Mouse (Mus musculus) frontal cortex, postnatal 10 days (tissue): ENCODE results near the gene Tgm6.
A peak's percentile ranks its signal among the peaks of the same experiment; 100 is the strongest.

Experiments used
- DNase-seq, 2 experiments: peaks; one replicate each; pipeline ENCODE4 v3.0.0; 2022; ENCODE audit warnings: low spot score in 2 of 2, mixed read lengths in 1 of 2

Gene Tgm6

GRCm38 (mm10) chr2:130178381-130178705, 66.1 kb downstream of the Tgm6 start:
- DNase-seq = no peak

GRCm38 (mm10) chr2:130178706-130179506, 66.7 kb downstream of the Tgm6 start, which contains the start of gene Snrpb:
TSS of gene Snrpb (minus strand) at chr2:130179403.
- DNase-seq = peak; percentile 81 to 87

GRCm38 (mm10) chr2:130179507-130180019, 67.3 kb downstream of the Tgm6 start:
- DNase-seq = no peak

- DNase-seq = no peak
Observed at GRCm38 (mm10) chr2:130188391-130188790, 76.2 kb downstream of the Tgm6 start.

- no peak for DNase-seq
Observed at GRCm38 (mm10) chr2:130194894-130195293, 82.7 kb downstream of the Tgm6 start, which contains the start of gene Tmc2. TSS of gene Tmc2 (plus strand) at chr2:130195194.

GRCm38 (mm10) chr2:130200961-130201360, 88.7 kb downstream of the Tgm6 start:
- no peak for DNase-seq
